Mouse (Mus musculus): Measurements from ENCODE around the gene Apol6.

DNA sequence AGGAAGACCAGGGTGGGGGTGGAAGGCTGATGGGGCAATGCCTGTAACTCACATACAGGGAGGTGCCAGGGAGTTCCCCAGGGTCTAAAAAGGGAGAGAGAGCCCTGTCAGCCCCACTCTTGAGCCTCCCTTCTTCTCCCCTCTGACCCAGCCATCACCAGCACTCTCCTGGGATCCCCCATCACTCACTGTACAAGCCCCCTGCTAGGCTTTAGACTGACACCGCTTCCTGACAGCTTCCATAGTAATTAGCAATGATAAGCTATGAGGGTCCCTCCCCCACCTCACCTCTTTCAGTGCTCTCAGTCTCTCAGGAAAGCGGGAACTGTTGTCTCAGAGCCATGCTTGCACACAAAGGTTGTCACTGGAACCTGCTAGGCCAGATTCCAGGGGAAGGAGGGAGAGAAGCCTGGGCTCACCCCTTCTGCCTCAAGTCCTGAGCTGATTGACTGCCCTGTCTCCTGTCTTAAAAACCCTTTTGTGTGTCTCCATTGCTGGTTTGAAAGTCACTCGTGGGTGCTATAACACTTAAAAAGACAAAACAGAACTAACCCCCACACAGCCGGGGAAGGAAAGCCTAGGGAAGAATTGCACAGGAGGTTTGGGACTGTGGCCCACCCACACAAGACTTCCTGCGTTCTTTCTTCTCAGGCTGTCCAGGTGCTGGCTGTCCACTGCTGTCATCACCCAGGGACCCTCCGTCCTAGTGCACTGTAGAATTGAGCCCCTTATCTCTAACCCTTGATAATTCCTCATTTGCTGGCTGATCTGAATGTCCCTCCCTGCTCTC lies 11.7 kb downstream of the Apol6 start:
- TF ChIP-seq CTCF (IDR thresholded peaks at IDR 0.05; ENCODE audit: insufficient read depth, low read depth, low read length), result no peak
- TF ChIP-seq POLR2A (IDR thresholded peaks at IDR 0.05; ENCODE audit: insufficient read depth, low read depth, low read length), result no peak

All from olfactory bulb, adult 2 months (tissue).